In the genomic region with DNA sequence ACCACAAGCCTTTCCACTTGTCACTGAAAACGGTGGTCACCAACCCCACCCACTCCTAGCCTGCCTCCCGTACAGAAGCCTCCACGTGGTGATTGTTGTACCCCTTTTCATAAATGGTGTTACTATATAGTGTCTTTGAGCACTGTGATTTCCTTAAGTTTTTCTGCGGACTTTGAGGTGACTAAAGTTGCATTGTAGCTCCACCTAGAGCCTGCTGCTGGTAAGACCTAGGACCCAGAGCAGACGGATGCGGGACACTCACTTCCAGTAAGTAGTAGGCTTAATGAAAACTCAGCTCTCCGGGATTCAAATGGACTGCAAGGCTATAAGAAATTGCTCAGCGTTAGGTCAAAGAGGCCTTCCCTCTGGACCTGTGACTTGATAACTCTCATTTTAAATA, we compare ENCODE assay signal across 8 mouse cellular contexts.
DNase-seq lines count a peak whose midpoint lies in the region; ATAC-seq and TF ChIP-seq lines count a peak whose summit lies in the region.

No protein-coding gene starts in this region.

- no peaks in the 10 kb centered on the region for H3K79me2 ChIP-seq in liver, adult 2 months (ENCODE audit: control insufficient read depth, insufficient read depth, low read length)

- no peak; the same call in 1 of the 2 replicates for ATAC-seq in heart, embryonic 14.5 days (ENCODE audit: insufficient number of reproducible peaks, insufficient read depth, low FRiP score, low read depth)
- ATAC-seq in kidney, postnatal 0 days (replicated peaks; ENCODE audit: low FRiP score, low read depth) = no peak; the same call in 1 of the 2 replicates
- ATAC-seq in neural tube, embryonic 13.5 days (ENCODE audit: low read depth) = peak; percentile 79

- WGBS in bone marrow, adult 2 months = 3% methylated on average over 8 of the region's 8 CpGs
- 5% methylated on average over 8 of the region's 8 CpGs for WGBS in forebrain, embryonic 10.5 days
- WGBS in heart, embryonic 14.5 days = 3% methylated on average over 8 of the region's 8 CpGs
- WGBS in kidney, postnatal 0 days = 6% methylated on average over 8 of the region's 8 CpGs
- WGBS in liver, adult 2 months = 5% methylated on average over 8 of the region's 8 CpGs
- WGBS in neural tube, embryonic 13.5 days = 3% methylated on average over 8 of the region's 8 CpGs

- peak overlapping the region; percentile 43 for H3K4me2 ChIP-seq in heart, embryonic 14.5 days (ENCODE audit: low read length)
- 0 out of 2 replicates have a peak overlapping the region, but pooled peaks have one; percentile 25 for H3K4me2 ChIP-seq in kidney, postnatal 0 days (ENCODE audit: low read length)
- H3K4me2 ChIP-seq in neural tube, embryonic 13.5 days = no peak overlapping the region

- no peaks in the 10 kb centered on the region for H3K36me3 ChIP-seq in forebrain, embryonic 10.5 days (replicated peaks)
- no peaks in the 10 kb centered on the region for H3K36me3 ChIP-seq in heart, embryonic 14.5 days (ENCODE audit: control insufficient read depth, insufficient read depth, low read length)
- no peaks in the 10 kb centered on the region for H3K36me3 ChIP-seq in kidney, postnatal 0 days (ENCODE audit: insufficient read depth, low read length)
- no peaks in the 10 kb centered on the region for H3K36me3 ChIP-seq in liver, adult 2 months (ENCODE audit: control insufficient read depth, insufficient read depth, low read length)
- H3K36me3 ChIP-seq in neural tube, embryonic 13.5 days = no peaks in the 10 kb centered on the region

- DNase-seq in CD4-positive helper T cell, adult 2 months (ENCODE audit: low read depth, low spot score) = peak; percentile 51
- peak; percentile 53 for DNase-seq in forebrain, embryonic 10.5 days (ENCODE audit: extremely low spot score, low spot score)
- DNase-seq in kidney, postnatal 0 days (ENCODE audit: low spot score) = peak; percentile 95
- DNase-seq in liver, adult 2 months (ENCODE audit: extremely low read depth, low read depth, low spot score) = peak; percentile 57
- DNase-seq in thymus, adult 18-20 months = peak; percentile 9 to 16

- peak; percentile 68 for TF ChIP-seq CTCF in bone marrow, adult 2 months (IDR thresholded peaks at IDR 0.05; ENCODE audit: control insufficient read depth, insufficient read depth, low read length)
- TF ChIP-seq CTCF in kidney, postnatal 0 days (IDR thresholded peaks at IDR 0.05; ENCODE audit: low read depth) = peak; percentile 90
- peak; percentile 72 for TF ChIP-seq CTCF in liver, adult 2 months (IDR thresholded peaks at IDR 0.05; ENCODE audit: low read depth, low read length)

- 0 out of 2 replicates have a peak overlapping the region, but pooled peaks have one; percentile 21 for H3K9ac ChIP-seq in heart, embryonic 14.5 days (ENCODE audit: low read length)
- H3K9ac ChIP-seq in kidney, postnatal 0 days (ENCODE audit: low read depth, low read length) = no peak overlapping the region
- H3K9ac ChIP-seq in liver, adult 2 months (ENCODE audit: low read depth, low read length) = no peak overlapping the region
- H3K9ac ChIP-seq in neural tube, embryonic 13.5 days = no peak overlapping the region

- no peaks in the 10 kb centered on the region for H3K9me3 ChIP-seq in forebrain, embryonic 10.5 days
- H3K9me3 ChIP-seq in heart, embryonic 14.5 days (ENCODE audit: control insufficient read depth, low read length) = peaks cover 2% of the 10 kb centered on the region; the same call in 1 of the 2 replicates
- H3K9me3 ChIP-seq in kidney, postnatal 0 days (replicated peaks; ENCODE audit: low read length) = no peaks in the 10 kb centered on the region
- H3K9me3 ChIP-seq in neural tube, embryonic 13.5 days = 0 out of 2 replicates have a peak, but pooled peaks cover 2% of the 10 kb centered on the region

- H3K4me1 ChIP-seq in bone marrow, adult 2 months (ENCODE audit: control insufficient read depth, insufficient read depth, low read length) = no peaks in the 10 kb centered on the region
- peaks cover 8% of the 10 kb centered on the region; the same call in 1 of the 2 replicates for H3K4me1 ChIP-seq in forebrain, embryonic 10.5 days
- peaks cover 5 to 6% of the 10 kb centered on the region in 2 experiments; a peak in 3 of 4 replicates for H3K4me1 ChIP-seq in heart, embryonic 14.5 days (ENCODE audit: control insufficient read depth in 2 of 2, insufficient read depth in 2 of 2, low read length in 2 of 2)
- H3K4me1 ChIP-seq in kidney, postnatal 0 days (replicated peaks; ENCODE audit: insufficient read depth, low read length) = no peaks in the 10 kb centered on the region
- no peaks in the 10 kb centered on the region for H3K4me1 ChIP-seq in liver, adult 2 months (ENCODE audit: control insufficient read depth, insufficient read depth, low read length)
- H3K4me1 ChIP-seq in neural tube, embryonic 13.5 days (replicated peaks) = no peaks in the 10 kb centered on the region

- H3K27me3 ChIP-seq in forebrain, embryonic 10.5 days (ENCODE audit: poor library complexity, severe bottlenecking) = peaks cover 30% of the 10 kb centered on the region
- no peaks in the 10 kb centered on the region for H3K27me3 ChIP-seq in heart, embryonic 14.5 days (ENCODE audit: control insufficient read depth, insufficient read depth, low read length)
- no peaks in the 10 kb centered on the region for H3K27me3 ChIP-seq in kidney, postnatal 0 days (ENCODE audit: insufficient read depth, low read length)
- H3K27me3 ChIP-seq in liver, adult 2 months (ENCODE audit: control insufficient read depth, insufficient read depth, low read length) = no peaks in the 10 kb centered on the region
- H3K27me3 ChIP-seq in neural tube, embryonic 13.5 days = peaks cover 18% of the 10 kb centered on the region; the same call in 1 of the 2 replicates

- no peak for TF ChIP-seq POLR2A in bone marrow, adult 2 months (IDR thresholded peaks at IDR 0.05; ENCODE audit: borderline replicate concordance, control insufficient read depth, low read depth, low read length)
- TF ChIP-seq POLR2A in liver, adult 2 months (IDR thresholded peaks at IDR 0.05; ENCODE audit: extremely low read depth, insufficient read depth, low read length) = no peak

- H3K4me3 ChIP-seq in bone marrow, adult 2 months (replicated peaks; ENCODE audit: control insufficient read depth, low read depth, low read length) = no peak overlapping the region
- H3K4me3 ChIP-seq in forebrain, embryonic 10.5 days = no peak overlapping the region
- H3K4me3 ChIP-seq in heart, embryonic 14.5 days (ENCODE audit: control insufficient read depth in 1 of 2, insufficient read depth in 1 of 2, low read depth in 1 of 2, low read length in 2 of 2) = no peak overlapping the region
- no peak overlapping the region for H3K4me3 ChIP-seq in kidney, postnatal 0 days (replicated peaks; ENCODE audit: low read depth, low read length)
- no peak overlapping the region for H3K4me3 ChIP-seq in liver, adult 2 months (ENCODE audit: insufficient read depth, low read depth, low read length)
- H3K4me3 ChIP-seq in neural tube, embryonic 13.5 days = no peak overlapping the region

- H3K27ac ChIP-seq in bone marrow, adult 2 months (ENCODE audit: control insufficient read depth, insufficient read depth, low read depth, low read length, poor library complexity) = no peak overlapping the region
- H3K27ac ChIP-seq in forebrain, embryonic 10.5 days = no peak overlapping the region
- no peak overlapping the region for H3K27ac ChIP-seq in heart, embryonic 14.5 days (replicated peaks in 1 of 2; ENCODE audit: control insufficient read depth in 1 of 2, insufficient read depth in 1 of 2, low read depth in 2 of 2, low read length in 2 of 2)
- H3K27ac ChIP-seq in kidney, postnatal 0 days = no peak overlapping the region
- H3K27ac ChIP-seq in liver, adult 2 months (replicated peaks; ENCODE audit: insufficient read depth, low read depth, low read length) = no peak overlapping the region
- no peak overlapping the region for H3K27ac ChIP-seq in neural tube, embryonic 13.5 days (replicated peaks)

Comparison
In these comparisons a context has a peak if more than half of its experiments do, and no peak if none do; other contexts are left out.
1. DNase-seq: peak in every context shown above with its lines; median percentile 95 in kidney, postnatal 0 days; 57 in liver, adult 2 months; 53 in forebrain, embryonic 10.5 days; 51 in CD4-positive helper T cell, adult 2 months; 12 in thymus, adult 18-20 months.